Mouse (Mus musculus): Measurements from ENCODE around the gene Apmap. TPM values are rescaled to one million over a fixed set of nuclear protein-coding genes. Genes with fewer than 3 reads are reported as not detected.

Apmap gene
- polyA plus RNA-seq, 1 experiment from 2014 or later, result 24.4 TPM

- ATAC-seq, result no peak
- H3K27ac ChIP-seq (ENCODE audit: low read depth, low read length), result no peak overlapping the region
- 80% methylated on average over 8 of the region's 8 CpGs for WGBS
Observed at GRCm38 (mm10) chr2:150643726-150644415, 35.5 kb upstream of the Apmap start.

GRCm38 (mm10) chr2:150643166-150643565 is 34.8 kb upstream of the Apmap start:
- H3K4me2 ChIP-seq (replicated peaks; ENCODE audit: low read depth), result no peak overlapping the region
- ATAC-seq, result no peak
- H3K4me3 ChIP-seq (ENCODE audit: low read depth, low read length), result no peak overlapping the region
- H3K27ac ChIP-seq (ENCODE audit: low read depth, low read length), result no peak overlapping the region
- H3K4me1 ChIP-seq (replicated peaks; ENCODE audit: control insufficient read depth, insufficient read depth, low read length), result no peaks in the 10 kb centered on the region
- no peaks in the 10 kb centered on the region for H3K27me3 ChIP-seq (replicated peaks; ENCODE audit: control insufficient read depth, insufficient read depth, low read length)
- no peak overlapping the region for H3K9ac ChIP-seq (ENCODE audit: low read depth, low read length)
- TF ChIP-seq CTCF (IDR thresholded peaks at IDR 0.05; ENCODE audit: low read depth), result no peak
- peaks cover 16% of the 10 kb centered on the region; the same call in 1 of the 2 replicates for H3K36me3 ChIP-seq (ENCODE audit: control insufficient read depth, insufficient read depth)
- 83% methylated on average over 1 of the region's 1 CpGs for WGBS
- H3K9me3 ChIP-seq (ENCODE audit: control insufficient read depth), result no peaks in the 10 kb centered on the region

More at GRCm38 (mm10) chr2:150643726-150644415, 35.5 kb upstream of the Apmap start:
- no peak for TF ChIP-seq CTCF (IDR thresholded peaks at IDR 0.05; ENCODE audit: low read depth)
- Histone ChIP-seq H3K4me2 (replicated peaks; ENCODE audit: low read depth) (no peak overlapping the region), H3K9me3 (ENCODE audit: control insufficient read depth) (no peaks in the 10 kb centered on the region), H3K4me1 (replicated peaks; ENCODE audit: control insufficient read depth, insufficient read depth, low read length) (no peaks in the 10 kb centered on the region), H3K4me3 (ENCODE audit: low read depth, low read length) (no peak overlapping the region), H3K9ac (ENCODE audit: low read depth, low read length) (no peak overlapping the region), H3K36me3 (ENCODE audit: control insufficient read depth, insufficient read depth) (peaks cover 10% of the 10 kb centered on the region; the same call in 1 of the 2 replicates), H3K27me3 (replicated peaks; ENCODE audit: control insufficient read depth, insufficient read depth, low read length) (no peaks in the 10 kb centered on the region)

DNA sequence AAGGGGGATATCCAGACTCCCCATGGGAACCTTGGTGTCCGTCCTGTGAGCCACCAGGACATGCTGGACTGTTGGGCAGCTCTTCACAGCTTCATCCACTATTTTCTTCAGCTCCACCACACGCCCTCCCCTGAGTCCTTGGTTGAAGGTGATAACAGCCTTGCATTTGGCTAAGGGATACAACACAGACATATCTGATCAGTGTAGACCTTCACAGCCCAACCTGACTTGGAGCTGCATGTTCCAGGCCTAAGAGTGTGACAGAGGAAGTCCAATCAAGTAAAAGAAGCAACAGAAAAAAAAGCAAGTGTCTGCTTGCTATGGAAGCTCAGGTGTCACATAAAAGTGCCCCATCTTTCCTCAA is 30.0 kb upstream of the Apmap start:
- Histone ChIP-seq H3K4me3 (ENCODE audit: low read depth, low read length) (no peak overlapping the region), H3K4me1 (replicated peaks; ENCODE audit: control insufficient read depth, insufficient read depth, low read length) (no peaks in the 10 kb centered on the region), H3K27me3 (replicated peaks; ENCODE audit: control insufficient read depth, insufficient read depth, low read length) (no peaks in the 10 kb centered on the region), H3K27ac (ENCODE audit: low read depth, low read length) (no peak overlapping the region), H3K36me3 (ENCODE audit: control insufficient read depth, insufficient read depth) (peaks cover 31% of the 10 kb centered on the region; the same call in 1 of the 2 replicates), H3K9ac (ENCODE audit: low read depth, low read length) (no peak overlapping the region), H3K4me2 (replicated peaks; ENCODE audit: low read depth) (no peak overlapping the region), H3K9me3 (ENCODE audit: control insufficient read depth) (no peaks in the 10 kb centered on the region)
- WGBS, result 70% methylated on average over 2 of the region's 2 CpGs
- no peak for TF ChIP-seq CTCF (IDR thresholded peaks at IDR 0.05; ENCODE audit: low read depth)
- no peak for ATAC-seq

- H3K36me3 ChIP-seq (ENCODE audit: control insufficient read depth, insufficient read depth), result peaks cover 31% of the 10 kb centered on the region; the same call in 1 of the 2 replicates
- no peak overlapping the region for H3K9ac ChIP-seq (ENCODE audit: low read depth, low read length)
- H3K4me1 ChIP-seq (replicated peaks; ENCODE audit: control insufficient read depth, insufficient read depth, low read length), result no peaks in the 10 kb centered on the region
- H3K4me3 ChIP-seq (ENCODE audit: low read depth, low read length), result no peak overlapping the region
- H3K27ac ChIP-seq (ENCODE audit: low read depth, low read length), result no peak overlapping the region
- no peak for TF ChIP-seq CTCF (IDR thresholded peaks at IDR 0.05; ENCODE audit: low read depth)
- no peaks in the 10 kb centered on the region for H3K27me3 ChIP-seq (replicated peaks; ENCODE audit: control insufficient read depth, insufficient read depth, low read length)
- WGBS, result 74% methylated on average over 6 of the region's 6 CpGs
- no peak for ATAC-seq
- H3K4me2 ChIP-seq (replicated peaks; ENCODE audit: low read depth), result no peak overlapping the region
- no peaks in the 10 kb centered on the region for H3K9me3 ChIP-seq (ENCODE audit: control insufficient read depth)
Observed at GRCm38 (mm10) chr2:150637702-150638369, 29.5 kb upstream of the Apmap start.

GRCm38 (mm10) chr2:150635877-150636446 is 27.6 kb upstream of the Apmap start:
- no peaks in the 10 kb centered on the region for H3K27me3 ChIP-seq (replicated peaks; ENCODE audit: control insufficient read depth, insufficient read depth, low read length)
- H3K9me3 ChIP-seq (ENCODE audit: control insufficient read depth), result no peaks in the 10 kb centered on the region
- H3K4me3 ChIP-seq (ENCODE audit: low read depth, low read length), result no peak overlapping the region
- H3K36me3 ChIP-seq (ENCODE audit: control insufficient read depth, insufficient read depth), result peaks cover 26% of the 10 kb centered on the region; the same call in 1 of the 2 replicates
- H3K27ac ChIP-seq (ENCODE audit: low read depth, low read length), result no peak overlapping the region
- no peak overlapping the region for H3K9ac ChIP-seq (ENCODE audit: low read depth, low read length)
- no peak overlapping the region for H3K4me2 ChIP-seq (replicated peaks; ENCODE audit: low read depth)
- ATAC-seq, result no peak
- TF ChIP-seq CTCF (IDR thresholded peaks at IDR 0.05; ENCODE audit: low read depth), result no peak
- no peaks in the 10 kb centered on the region for H3K4me1 ChIP-seq (replicated peaks; ENCODE audit: control insufficient read depth, insufficient read depth, low read length)
- 67% methylated on average over 3 of the region's 3 CpGs for WGBS

DNA sequence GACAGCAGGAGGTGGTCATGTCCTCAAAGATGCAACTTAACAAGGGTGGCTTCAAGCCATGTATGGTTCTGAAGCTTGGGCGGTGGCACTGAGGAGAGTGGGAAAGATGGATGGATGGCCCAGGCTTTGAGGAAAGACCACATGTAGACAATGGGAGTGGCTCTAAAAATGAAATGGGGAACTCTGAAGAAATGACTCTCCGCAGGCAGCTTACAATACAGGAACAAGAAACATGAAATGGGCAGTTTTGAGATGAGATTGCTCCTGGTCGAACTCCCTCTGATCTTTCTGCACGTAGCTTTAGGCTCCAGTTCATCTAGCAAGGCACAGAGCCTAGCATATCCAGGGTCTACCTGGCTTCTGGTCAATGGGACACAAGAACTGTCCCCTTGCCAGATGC is 20.9 kb upstream of the Apmap start:
- Histone ChIP-seq H3K27me3 (replicated peaks; ENCODE audit: control insufficient read depth, insufficient read depth, low read length) (no peaks in the 10 kb centered on the region), H3K4me3 (ENCODE audit: low read depth, low read length) (no peak overlapping the region), H3K9ac (ENCODE audit: low read depth, low read length) (no peak overlapping the region), H3K4me1 (replicated peaks; ENCODE audit: control insufficient read depth, insufficient read depth, low read length) (no peaks in the 10 kb centered on the region), H3K9me3 (ENCODE audit: control insufficient read depth) (no peaks in the 10 kb centered on the region), H3K4me2 (replicated peaks; ENCODE audit: low read depth) (no peak overlapping the region), H3K27ac (ENCODE audit: low read depth, low read length) (no peak overlapping the region), H3K36me3 (ENCODE audit: control insufficient read depth, insufficient read depth) (peaks cover 40% of the 10 kb centered on the region)
- WGBS, result 83% methylated on average over 4 of the region's 4 CpGs
- TF ChIP-seq CTCF (IDR thresholded peaks at IDR 0.05; ENCODE audit: low read depth), result no peak
- ATAC-seq, result no peak
